Mouse (Mus musculus) brain, embryonic 14.5 days (tissue): ENCODE data around the gene Zbtb22.

Source experiments
- CTCF ChIP-seq: fragments of 200-500 bp; IDR thresholded peaks from 2 replicates; pipeline ENCODE4 v1.5.1; 2012; ENCODE audit warnings: inconsistent platforms, mild to moderate bottlenecking, moderate library complexity, borderline replicate concordance; ENCODE audit not compliant: insufficient read depth, insufficient read length; ENCODE audit errors: extremely low read depth
- POLR2A ChIP-seq: fragments of 200-500 bp; IDR thresholded peaks from 2 replicates; pipeline ENCODE4 v1.6.1; 2012; ENCODE audit warnings: mild to moderate bottlenecking, inconsistent platforms, borderline replicate concordance; ENCODE audit not compliant: poor library complexity, insufficient read depth, insufficient read length, severe bottlenecking; ENCODE audit errors: extremely low read depth

DNA sequence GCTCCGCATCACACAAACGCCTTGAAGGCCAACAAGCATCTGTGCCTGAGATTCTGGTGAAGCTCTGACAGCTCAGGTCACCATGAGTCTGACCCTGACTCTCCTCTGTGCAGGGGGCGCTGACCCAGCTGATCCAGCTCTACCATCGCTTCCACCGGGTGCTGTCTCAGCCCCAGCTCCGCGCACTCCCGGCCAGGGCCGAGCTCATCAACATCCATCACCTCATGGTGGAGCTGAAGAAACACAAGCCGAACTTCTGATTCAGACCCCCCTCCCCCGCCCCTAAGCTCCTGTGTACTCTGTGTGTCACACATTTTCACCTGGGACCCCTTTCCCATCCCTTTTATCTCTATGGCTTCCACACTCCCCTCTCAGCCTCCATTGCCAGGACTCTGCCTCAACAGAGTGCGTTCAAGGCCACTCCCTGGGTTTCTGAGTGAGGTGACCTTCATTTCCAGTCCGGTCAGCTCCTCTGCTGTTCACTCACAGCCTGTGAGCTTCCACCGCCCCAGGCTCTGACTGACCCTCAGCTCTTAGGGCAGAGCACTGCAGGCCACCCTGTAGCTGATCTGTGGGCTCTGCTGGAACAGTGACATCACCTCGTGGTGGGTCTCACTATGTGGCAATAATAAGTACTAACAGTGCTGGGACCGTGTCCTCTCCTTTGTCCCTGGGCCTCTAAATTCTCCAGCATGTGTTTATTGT, 50.3 kb downstream of the Zbtb22 start:
- TF ChIP-seq POLR2A = no peak
- TF ChIP-seq CTCF = no peak
